10 mouse cellular contexts compared by ENCODE assay signal in the genomic region with DNA sequence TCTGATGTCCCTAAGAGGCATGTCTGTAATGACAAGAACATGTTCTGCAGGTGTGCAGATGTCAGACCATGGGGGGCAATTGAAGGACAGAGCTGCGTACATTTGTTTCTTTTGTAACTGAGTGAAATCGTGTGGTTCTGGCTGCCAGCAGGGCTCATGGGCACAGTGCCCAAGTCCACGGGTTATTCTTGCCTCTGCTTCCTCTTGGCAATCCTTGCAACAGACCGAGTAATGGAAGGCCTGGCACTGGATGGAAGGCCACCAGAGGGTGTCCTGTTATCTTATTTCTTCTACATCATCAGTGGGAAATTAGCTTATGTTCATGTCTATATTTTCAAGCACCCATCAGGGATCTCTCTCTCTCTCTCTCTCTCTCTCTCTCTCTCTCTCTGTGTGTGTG. TPM values are rescaled to one million over a fixed set of nuclear protein-coding genes. Genes with fewer than 3 reads are reported as not detected.
DNase-seq lines count a peak whose midpoint lies in the region; ATAC-seq lines count a peak whose summit lies in the region.
"Had no signal": no experiment of that assay in that cellular context is flagged by ENCODE, and none has a peak within 500 bp of the region (broad histone marks: within the 10 kb centered on the region; RNA-seq: fewer than 3 reads in every experiment).

No protein-coding gene starts in this region.

- no peaks in the 10 kb centered on the region for H3K36me3 ChIP-seq in forebrain, embryonic 15.5 days
- peaks cover 16% of the 10 kb centered on the region for H3K36me3 ChIP-seq in forebrain, embryonic 10.5 days (replicated peaks)
- H3K36me3 ChIP-seq: liver, embryonic 15.5 days; stomach, embryonic 15.5 days had no signal

- no peaks in the 10 kb centered on the region for H3K9me3 ChIP-seq in forebrain, embryonic 15.5 days
- H3K9me3 ChIP-seq in forebrain, embryonic 10.5 days = no peaks in the 10 kb centered on the region
- H3K9me3 ChIP-seq: liver, embryonic 15.5 days; stomach, embryonic 15.5 days had no signal

- no peak for DNase-seq in forebrain, embryonic 10.5 days (ENCODE audit: extremely low spot score, low spot score)
- peak; percentile 86 for DNase-seq in MN1 (ENCODE audit: low spot score)
- peak; percentile 89 to 90 for DNase-seq in cerebellum, postnatal 14 days
- DNase-seq in heart, postnatal 25 days (ENCODE audit: low spot score) = peak; percentile 45
- peak; percentile 76 to 80 for DNase-seq in left cerebral cortex, postnatal 25 days (ENCODE audit: low spot score in 2 of 2)
- peak; percentile 77 for DNase-seq in right cerebral cortex, postnatal 14 days
- no peak for DNase-seq in c-Kit-positive CD71-positive TER-119-positive erythroid progenitor cells, embryonic 14.5 days (ENCODE audit: low spot score)

- intact Hi-C loops in heart, postnatal 25 days (cut with DNase I) = loop anchor here (5.0 kb wide), 1 partner anchor 172 kb away; no protein-coding TSS in a partner anchor
- intact Hi-C loops in left cerebral cortex, postnatal 25 days (cut with DNase I) = no loop called here

- H3K4me1 ChIP-seq in forebrain, embryonic 15.5 days = peaks cover 5% of the 10 kb centered on the region; the same call in 1 of the 2 replicates
- peaks cover 26% of the 10 kb centered on the region for H3K4me1 ChIP-seq in forebrain, embryonic 10.5 days
- H3K4me1 ChIP-seq: stomach, embryonic 15.5 days had no signal

- 0 out of 2 replicates have a peak overlapping the region, but pooled peaks have one; percentile 36 for H3K27ac ChIP-seq in forebrain, embryonic 15.5 days (replicated peaks)
- H3K27ac ChIP-seq in forebrain, embryonic 10.5 days = no peak overlapping the region
- H3K27ac ChIP-seq: liver, embryonic 15.5 days; stomach, embryonic 15.5 days had no signal

- ATAC-seq in forebrain, embryonic 15.5 days (replicated peaks) = no peak

- no peak overlapping the region for H3K4me2 ChIP-seq in forebrain, embryonic 15.5 days (replicated peaks)
- H3K4me2 ChIP-seq: liver, embryonic 15.5 days; stomach, embryonic 15.5 days had no signal

- no peak overlapping the region for H3K9ac ChIP-seq in forebrain, embryonic 15.5 days (replicated peaks)
- H3K9ac ChIP-seq: liver, embryonic 15.5 days; stomach, embryonic 15.5 days had no signal

- H3K4me3 ChIP-seq in forebrain, embryonic 15.5 days = no peak overlapping the region
- no peak overlapping the region for H3K4me3 ChIP-seq in forebrain, embryonic 10.5 days
- H3K4me3 ChIP-seq: liver, embryonic 15.5 days; stomach, embryonic 15.5 days had no signal

- 25% methylated on average over 4 of the region's 4 CpGs for WGBS in forebrain, embryonic 15.5 days
- 90% methylated on average over 4 of the region's 4 CpGs for WGBS in forebrain, embryonic 10.5 days

- no peaks in the 10 kb centered on the region for H3K27me3 ChIP-seq in forebrain, embryonic 15.5 days
- no peaks in the 10 kb centered on the region for H3K27me3 ChIP-seq in forebrain, embryonic 10.5 days (ENCODE audit: poor library complexity, severe bottlenecking)
- H3K27me3 ChIP-seq: liver, embryonic 15.5 days; stomach, embryonic 15.5 days had no signal

RNA-seq across cellular contexts. Expression of a gene that starts 19.0 kb away (rescaled TPM):
- 21.0 and 23.2 TPM in 2 replicates for polyA plus RNA-seq in forebrain, embryonic 15.5 days (2015; fragmentation: Nextera tagmentation; extraction: Ambion mirVana)
- polyA plus RNA-seq in forebrain, embryonic 10.5 days (2016; fragmentation: Nextera tagmentation; extraction: Ambion mirVana) = 22.6 and 23.6 TPM in 2 replicates
- total RNA-seq in heart, postnatal 25 days (2021) = 10 to 100 TPM; 11.7 to 13.0 TPM
- total RNA-seq in left cerebral cortex, postnatal 25 days (2021) = 10 to 100 TPM; 33.1 to 34.9 TPM

RNA-seq across cellular contexts. Expression of a gene that starts 41.4 kb away (rescaled TPM):
- 8.0 and 9.9 TPM in 2 replicates for polyA plus RNA-seq in forebrain, embryonic 15.5 days (2015; fragmentation: Nextera tagmentation; extraction: Ambion mirVana)
- polyA plus RNA-seq in forebrain, embryonic 10.5 days (2016; fragmentation: Nextera tagmentation; extraction: Ambion mirVana) = 12.7 and 14.7 TPM in 2 replicates
- 1 to 10 TPM; 6.8 to 7.9 TPM for total RNA-seq in heart, postnatal 25 days (2021)
- total RNA-seq in left cerebral cortex, postnatal 25 days (2021) = 10 to 100 TPM; 11.4 to 12.4 TPM

Comparison
In these comparisons a context has a peak if more than half of its experiments do, and no peak if none do; other contexts are left out.
1. DNase-seq: peak in MN1 (single experiment), cerebellum, postnatal 14 days (2 of 2), heart, postnatal 25 days (single experiment), left cerebral cortex, postnatal 25 days (2 of 2) and right cerebral cortex, postnatal 14 days (single experiment); none in forebrain, embryonic 10.5 days (single experiment) and c-Kit-positive CD71-positive TER-119-positive erythroid progenitor cells, embryonic 14.5 days (single experiment).